Mouse (Mus musculus) bone marrow macrophage, adult 2 months (primary cell): Measurements from ENCODE around the gene Abcc4. TPM values are rescaled to one million over a fixed set of nuclear protein-coding genes. Genes with fewer than 3 reads are reported as not detected.
"Not testable (repeated sequence)": the region's sequence is repeated elsewhere in the genome, so short reads cannot be mapped to it uniquely, and the experiment has no call there.

Source experiments
- H3K27ac ChIP-seq: 2 replicates; pipeline ENCODE4 v1.5.1; 2012; ENCODE audit warnings: low read depth, low read length; ENCODE audit not compliant: insufficient read depth
- H3K4me1 ChIP-seq: 2 replicates; pipeline ENCODE4 v1.6.1; 2012; ENCODE audit warnings: low read length; ENCODE audit not compliant: control insufficient read depth, insufficient read depth
- H3K4me3 ChIP-seq: 2 replicates; pipeline ENCODE4 v1.5.1; 2012; ENCODE audit warnings: mild to moderate bottlenecking, low read length, moderate library complexity; ENCODE audit not compliant: insufficient read depth
- CTCF ChIP-seq: IDR thresholded peaks from 2 replicates; pipeline ENCODE4 v1.5.1; 2012; ENCODE audit warnings: low read depth, mild to moderate bottlenecking, low read length, moderate library complexity
- POLR2A ChIP-seq: IDR thresholded peaks from 2 replicates; pipeline ENCODE4 v1.6.1; 2012; ENCODE audit warnings: mild to moderate bottlenecking, low read depth, low read length, borderline replicate concordance
- polyA plus RNA-seq: library from polyadenylated mRNA; stranded (reverse); fragments of >200 nt; gene quantifications from 2 replicates; pipeline ENCODE4 v1.2.4, GENCODE M21; 2012; ENCODE audit not compliant: missing spikeins, insufficient read depth, insufficient read length

Abcc4 gene
- polyA plus RNA-seq, 1 experiment = 8.6 TPM

DNA sequence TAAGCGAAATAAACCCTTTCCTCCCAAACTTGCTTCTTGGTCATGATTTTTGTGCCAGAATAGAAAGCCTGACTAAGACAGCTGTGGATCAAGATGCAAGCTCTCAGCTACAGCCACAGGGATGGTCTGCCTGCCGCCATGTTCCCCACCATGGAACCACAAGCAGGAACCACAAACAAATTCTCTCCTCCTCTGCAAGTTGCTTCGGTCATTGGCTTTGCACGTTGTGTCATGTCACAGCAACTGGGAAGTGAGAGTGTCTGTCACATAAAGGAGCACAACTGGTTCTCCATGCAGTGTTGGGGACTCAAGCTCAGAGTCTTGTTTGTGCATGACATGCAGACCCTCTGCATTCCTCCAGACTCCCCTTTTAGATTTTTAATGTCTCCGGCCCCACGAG lies 20.4 kb downstream of the Abcc4 start:
- TF ChIP-seq POLR2A = no peak
- no peak for TF ChIP-seq CTCF
- peaks cover 21% of the 10 kb centered on the region for H3K4me1 ChIP-seq
- H3K27ac ChIP-seq = no peak overlapping the region
- no peak overlapping the region for H3K4me3 ChIP-seq

DNA sequence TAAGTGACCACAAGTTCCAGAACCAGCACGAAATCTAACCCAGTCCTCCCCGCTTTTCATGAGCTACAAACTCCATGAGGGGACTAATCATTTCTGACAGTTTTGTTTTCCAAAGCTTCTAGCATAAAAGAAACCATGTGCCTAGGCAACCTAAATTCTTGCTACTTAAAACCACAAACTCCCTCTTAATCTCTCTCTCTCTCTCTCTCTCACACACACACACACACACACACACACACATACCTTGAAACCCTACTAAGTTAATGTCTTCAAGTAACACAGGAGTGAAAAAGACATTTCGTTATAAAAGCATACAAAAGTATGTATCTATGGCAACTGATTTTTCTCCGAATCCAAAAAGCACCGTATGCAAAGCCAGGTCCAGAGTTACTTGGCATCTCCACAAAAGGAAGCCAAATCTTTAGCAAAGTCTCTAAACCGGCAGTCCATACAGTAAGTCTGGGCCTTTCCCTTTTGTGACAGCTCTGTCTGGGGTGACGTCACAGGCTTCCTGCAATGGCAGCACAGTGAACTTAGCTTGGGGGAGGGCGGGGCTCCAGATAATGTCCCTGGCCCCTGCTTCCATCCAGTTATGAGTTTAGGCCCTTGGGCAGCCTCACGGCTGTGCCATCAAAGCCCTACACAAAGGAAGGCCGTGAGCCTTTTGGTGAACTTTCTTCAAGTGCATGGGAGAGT lies 23.5 kb downstream of the Abcc4 start:
- Histone ChIP-seq H3K4me1 (peaks cover 13% of the 10 kb centered on the region), H3K27ac (no peak overlapping the region), H3K4me3 (no peak overlapping the region)
- TF ChIP-seq CTCF = no peak
- TF ChIP-seq POLR2A = no peak

GRCm38 (mm10) chr14:118681087-118681486 lies 24.9 kb downstream of the Abcc4 start:
- H3K4me1 ChIP-seq = peaks cover 19% of the 10 kb centered on the region
- H3K27ac ChIP-seq = no peak overlapping the region
- TF ChIP-seq POLR2A (no peak), CTCF (no peak)
- H3K4me3 ChIP-seq = no peak overlapping the region

DNA sequence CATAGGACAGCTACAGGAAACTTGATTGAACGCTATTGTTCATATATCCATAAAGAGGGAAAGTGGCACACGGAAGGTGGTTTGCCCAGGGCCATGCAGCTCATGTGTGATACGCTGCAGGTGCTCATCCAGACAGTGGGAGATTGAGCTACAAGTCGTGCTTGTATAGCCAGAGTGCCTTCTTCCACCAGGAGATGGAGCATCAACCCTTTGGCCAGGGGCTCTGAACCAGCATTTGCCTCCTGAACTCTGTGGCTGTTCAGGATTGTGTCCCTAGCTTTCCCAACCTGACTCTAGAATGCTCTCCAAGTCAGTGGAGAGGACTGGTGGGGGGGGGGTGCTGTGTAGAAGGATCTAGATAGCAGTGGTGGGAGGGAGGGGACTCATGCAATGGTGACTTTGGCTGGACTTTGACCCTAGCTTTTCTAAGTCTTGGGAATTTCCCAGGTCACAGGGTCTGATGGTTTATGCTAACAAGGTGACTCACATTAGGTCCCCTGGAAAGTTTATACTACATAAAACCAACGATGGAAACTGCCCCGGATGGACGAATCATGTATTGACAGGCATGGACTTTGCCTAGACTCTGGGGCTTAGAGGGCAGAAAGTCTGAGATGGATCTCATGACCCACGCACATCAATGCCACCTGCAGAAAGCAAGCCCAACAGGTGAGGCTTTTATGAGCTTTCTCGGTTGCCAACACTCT lies 27.6 kb downstream of the Abcc4 start:
- H3K4me3 ChIP-seq = no peak overlapping the region

DNA sequence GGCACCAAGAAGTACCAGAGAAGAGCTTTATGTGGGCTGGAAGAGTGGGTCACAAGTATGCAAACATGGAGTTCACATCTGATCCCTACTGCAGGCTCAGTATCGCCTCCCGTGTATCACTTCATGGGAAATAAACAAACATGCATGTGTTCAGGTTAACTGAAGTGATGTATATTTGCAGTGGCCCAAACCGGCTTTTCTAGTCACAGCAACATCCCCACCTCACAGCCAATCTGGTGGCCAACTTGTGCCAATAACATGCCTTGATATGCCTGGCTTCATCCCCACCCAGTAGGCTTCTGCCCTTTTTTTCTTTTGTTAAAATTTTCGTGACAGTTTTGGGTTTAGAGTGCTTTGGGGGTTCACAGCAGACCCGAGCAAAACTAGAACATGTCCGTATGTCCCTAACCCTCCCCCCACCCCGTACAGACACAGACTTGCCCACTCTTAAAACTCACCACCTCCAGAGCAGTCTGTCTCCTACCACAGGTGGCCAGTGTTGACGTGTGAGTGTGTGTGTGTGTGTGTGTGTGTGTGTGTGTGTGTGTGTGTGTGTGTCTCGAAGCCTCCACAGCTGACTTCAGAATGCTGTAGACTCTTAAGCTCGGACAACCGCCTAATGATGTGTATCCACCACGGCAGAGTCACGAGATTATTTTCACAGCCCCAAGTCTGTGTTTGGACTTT lies 29.6 kb downstream of the Abcc4 start:
- peaks cover 26% of the 10 kb centered on the region for H3K4me1 ChIP-seq
- H3K4me3 ChIP-seq = no peak overlapping the region
- TF ChIP-seq POLR2A (no peak), CTCF (no peak)
- no peak overlapping the region for H3K27ac ChIP-seq

More for the DNA sequence above, 27.6 kb downstream of the Abcc4 start:
- TF ChIP-seq CTCF = no peak
- no peak for TF ChIP-seq POLR2A
- Histone ChIP-seq H3K27ac (no peak overlapping the region), H3K4me1 (peaks cover 33% of the 10 kb centered on the region)

GRCm38 (mm10) chr14:118674705-118675139 lies 31.3 kb downstream of the Abcc4 start:
- Histone ChIP-seq H3K4me1 (peaks cover 26% of the 10 kb centered on the region), H3K27ac (peak overlapping the region; percentile 21), H3K4me3 (peak overlapping the region; percentile 16; the same call in 1 of the 2 replicates)
- TF ChIP-seq CTCF (no peak), POLR2A (no peak)

DNA sequence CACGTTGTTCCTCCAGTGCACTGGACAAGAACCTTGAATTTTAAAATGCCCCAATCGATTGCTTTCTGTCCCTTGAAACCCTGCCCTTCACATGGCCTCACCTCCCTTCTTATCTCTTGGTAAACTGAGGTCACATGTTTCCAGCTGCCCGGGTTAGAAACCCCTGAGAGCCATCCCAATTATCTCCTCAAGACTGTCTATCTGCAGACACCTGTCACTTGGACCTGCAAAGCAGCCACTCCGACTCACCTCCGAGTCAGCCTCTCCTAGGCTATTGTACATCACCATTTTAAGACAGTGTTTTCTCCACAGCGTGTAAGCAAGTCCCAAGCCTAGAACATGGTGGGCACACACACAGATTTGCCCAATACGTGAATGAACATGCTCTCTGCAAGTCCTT lies 31.8 kb downstream of the Abcc4 start:
- Histone ChIP-seq H3K27ac (no peak overlapping the region), H3K4me3 (no peak overlapping the region), H3K4me1 (peaks cover 26% of the 10 kb centered on the region)
- no peak for TF ChIP-seq CTCF

- Histone ChIP-seq H3K4me3 (no peak overlapping the region), H3K27ac (no peak overlapping the region), H3K4me1 (peaks cover 26% of the 10 kb centered on the region)
- no peak for TF ChIP-seq POLR2A
- TF ChIP-seq CTCF = no peak
These were observed 32.5 kb downstream of the Abcc4 start for GRCm38 (mm10) chr14:118673501-118673900.

GRCm38 (mm10) chr14:118672931-118673330 lies 33.1 kb downstream of the Abcc4 start:
- peaks cover 20% of the 10 kb centered on the region for H3K4me1 ChIP-seq
- not testable (repeated sequence) for H3K27ac ChIP-seq, H3K4me3 ChIP-seq

DNA sequence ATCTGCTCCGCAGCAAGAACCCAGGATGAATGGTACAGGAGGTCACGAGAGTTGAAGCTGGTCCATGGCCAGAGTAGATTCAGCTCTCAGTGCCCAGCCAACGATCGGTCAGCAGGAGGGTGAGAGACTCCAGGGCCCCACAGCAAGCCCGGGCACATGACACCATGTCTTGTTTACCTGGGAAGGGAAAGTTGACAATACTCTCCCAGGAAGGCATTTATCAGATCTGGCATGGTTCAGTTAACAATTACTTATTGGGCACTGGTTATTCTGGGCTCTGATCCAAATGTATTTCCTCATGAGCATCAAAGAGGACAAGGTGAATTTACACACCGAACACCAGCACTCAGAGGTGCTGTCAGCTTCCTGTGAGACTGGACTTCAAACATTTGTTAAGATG lies 38.5 kb downstream of the Abcc4 start:
- peaks cover 21% of the 10 kb centered on the region for H3K4me1 ChIP-seq
- H3K27ac ChIP-seq = no peak overlapping the region
- H3K4me3 ChIP-seq = no peak overlapping the region
- TF ChIP-seq CTCF (no peak), POLR2A (no peak)
